Mouse (Mus musculus) c-Kit-positive CD71-positive TER-119-negative erythroid progenitor cells, embryonic 14.5 days (primary cell): ENCODE results near the gene Itih4.

Source experiments
- DNase-seq: peaks from one replicate; pipeline ENCODE4 v3.0.0-alpha.2; 2013; ENCODE audit warnings: low read depth

The Itih4 gene

GRCm38 (mm10) chr14:30886204-30886603 is at the start of gene Itih4:
Itih4 (plus strand) TSS chr14:30886476.
- no peak for DNase-seq

GRCm38 (mm10) chr14:30837416-30837996 is 48.8 kb upstream of the Itih4 start:
- no peak for DNase-seq

- no peak for DNase-seq
Observed at GRCm38 (mm10) chr14:30843701-30844100, 42.6 kb upstream of the Itih4 start.

GRCm38 (mm10) chr14:30850504-30850903 is 35.8 kb upstream of the Itih4 start:
- DNase-seq = no peak

- DNase-seq = no peak
Observed at GRCm38 (mm10) chr14:30852325-30852724, 34.0 kb upstream of the Itih4 start.

- DNase-seq = no peak
Observed at GRCm38 (mm10) chr14:30855316-30855715, 31.0 kb upstream of the Itih4 start.

- no peak for DNase-seq
Observed at GRCm38 (mm10) chr14:30856885-30857507, 29.3 kb upstream of the Itih4 start.

- no peak for DNase-seq
Observed at GRCm38 (mm10) chr14:30857990-30858389, 28.3 kb upstream of the Itih4 start.

GRCm38 (mm10) chr14:30861421-30862125 is 24.7 kb upstream of the Itih4 start:
- no peak for DNase-seq

GRCm38 (mm10) chr14:30862368-30862767 is 23.9 kb upstream of the Itih4 start:
- DNase-seq = no peak

GRCm38 (mm10) chr14:30865311-30865710 is 21.0 kb upstream of the Itih4 start:
- DNase-seq = no peak

GRCm38 (mm10) chr14:30867042-30867441 is 19.2 kb upstream of the Itih4 start:
- DNase-seq = peak; percentile 55

- no peak for DNase-seq
Observed at GRCm38 (mm10) chr14:30868826-30869225, 17.4 kb upstream of the Itih4 start.

GRCm38 (mm10) chr14:30869391-30869801 is 16.9 kb upstream of the Itih4 start:
- no peak for DNase-seq

- DNase-seq = no peak
Observed at GRCm38 (mm10) chr14:30870206-30871147, 15.8 kb upstream of the Itih4 start.

- no peak for DNase-seq
Observed at GRCm38 (mm10) chr14:30874095-30874700, 12.1 kb upstream of the Itih4 start.

GRCm38 (mm10) chr14:30875130-30875865 is 11.0 kb upstream of the Itih4 start:
- DNase-seq = no peak

- DNase-seq = no peak
Observed at GRCm38 (mm10) chr14:30875955-30876354, 10.3 kb upstream of the Itih4 start.

GRCm38 (mm10) chr14:30876451-30876850 is 9.8 kb upstream of the Itih4 start:
- DNase-seq = no peak

- DNase-seq = no peak
Observed at GRCm38 (mm10) chr14:30877827-30878226, 8.4 kb upstream of the Itih4 start.

- DNase-seq = no peak
Observed at GRCm38 (mm10) chr14:30878958-30879571, 7.2 kb upstream of the Itih4 start, which contains the start of gene Mustn1. Mustn1 (plus strand) TSS chr14:30879200.
